Mouse (Mus musculus): ENCODE measurements at regions not wholly inside any gene's neighbourhood (a gene's known extent, or its start where the extent isn't known, plus 50 kb on each side); places are given as distances from the start of the nearest gene placed in this dataset.

GRCm38 (mm10) chr3:51024655-51025054 lies 199.6 kb upstream of the Noct start:
- no peak for DNase-seq (ENCODE audit: low read depth)

- no peak for DNase-seq (ENCODE audit: low read depth)
Measured at GRCm38 (mm10) chr3:51031821-51032220, 192.4 kb upstream of the Noct start.

GRCm38 (mm10) chr3:51033292-51033691 lies 191.0 kb upstream of the Noct start:
- no peak for DNase-seq (ENCODE audit: low read depth)

GRCm38 (mm10) chr3:51036700-51037306 lies 187.4 kb upstream of the Noct start:
- DNase-seq (ENCODE audit: low read depth), result no peak

GRCm38 (mm10) chr3:51042223-51042846 lies 181.9 kb upstream of the Noct start:
- DNase-seq (ENCODE audit: low read depth), result no peak

GRCm38 (mm10) chr3:51048739-51049138 lies 175.5 kb upstream of the Noct start:
- no peak for DNase-seq (ENCODE audit: low read depth)

- no peak for DNase-seq (ENCODE audit: low read depth)
Measured at GRCm38 (mm10) chr3:51050156-51050555, 174.1 kb upstream of the Noct start.

GRCm38 (mm10) chr3:51055004-51055403 lies 169.2 kb upstream of the Noct start:
- no peak for DNase-seq (ENCODE audit: low read depth)

- no peak for DNase-seq (ENCODE audit: low read depth)
Measured at GRCm38 (mm10) chr3:51064201-51064600, 160.0 kb upstream of the Noct start.

GRCm38 (mm10) chr3:51066373-51066772 lies 157.9 kb upstream of the Noct start:
- DNase-seq (ENCODE audit: low read depth), result no peak

GRCm38 (mm10) chr3:51072417-51072816 lies 151.8 kb upstream of the Noct start:
- DNase-seq (ENCODE audit: low read depth), result no peak

- no peak for DNase-seq (ENCODE audit: low read depth)
Measured at GRCm38 (mm10) chr3:51073003-51073679, 151.1 kb upstream of the Noct start.

- no peak for DNase-seq (ENCODE audit: low read depth)
Measured at GRCm38 (mm10) chr3:51073743-51074319, 150.4 kb upstream of the Noct start.

GRCm38 (mm10) chr3:51075219-51075920 lies 148.9 kb upstream of the Noct start:
- no peak for DNase-seq (ENCODE audit: low read depth)

GRCm38 (mm10) chr3:51078459-51078858 lies 145.8 kb upstream of the Noct start:
- no peak for DNase-seq (ENCODE audit: low read depth)

GRCm38 (mm10) chr3:51080415-51080814 lies 143.8 kb upstream of the Noct start:
- DNase-seq (ENCODE audit: low read depth), result no peak

- no peak for DNase-seq (ENCODE audit: low read depth)
Measured at GRCm38 (mm10) chr3:51080855-51081254, 143.4 kb upstream of the Noct start.

- DNase-seq (ENCODE audit: low read depth), result no peak
Measured at GRCm38 (mm10) chr3:51082831-51083575, 141.2 kb upstream of the Noct start.

- DNase-seq (ENCODE audit: low read depth), result no peak
Measured at GRCm38 (mm10) chr3:51083583-51083982, 140.7 kb upstream of the Noct start.

- no peak for DNase-seq (ENCODE audit: low read depth)
Measured at GRCm38 (mm10) chr3:51086441-51086849, 137.8 kb upstream of the Noct start.

GRCm38 (mm10) chr3:51087076-51087475 lies 137.2 kb upstream of the Noct start:
- DNase-seq (ENCODE audit: low read depth), result no peak
